Mouse (Mus musculus): ENCODE measurements around the gene Npas3.

DNA sequence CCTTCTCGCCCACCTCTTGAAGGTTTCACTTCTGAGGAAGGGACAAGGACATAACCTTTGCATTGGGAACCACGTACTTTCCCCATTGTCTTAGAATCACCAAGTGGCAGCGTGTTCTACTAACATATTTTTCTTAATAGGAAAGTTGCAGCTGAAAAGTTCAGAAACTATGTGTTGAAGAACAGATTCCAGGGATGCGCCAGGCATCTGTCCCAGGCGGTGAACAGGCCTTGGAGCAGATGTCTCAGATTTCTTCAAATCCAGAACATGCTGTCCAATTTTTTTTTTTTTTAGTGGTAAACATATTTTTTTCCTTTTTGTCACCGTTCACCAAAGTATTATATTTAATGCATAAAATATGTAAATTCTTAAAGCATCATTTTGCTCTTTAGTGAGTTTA is 553.4 kb downstream of the Npas3 start:
- no peak for TF ChIP-seq CTCF (IDR thresholded peaks at IDR 0.05)
- TF ChIP-seq EP300 (IDR thresholded peaks at IDR 0.05; ENCODE audit: insufficient read depth, low read depth, low read length) = no peak

Data from heart, adult 2 months (tissue).